Mouse (Mus musculus) embryo, embryonic 10.5 days (tissue): ENCODE results near the gene Gm38431.

Source experiments
- DNase-seq: peaks from one replicate; pipeline ENCODE4 v3.0.0-alpha.2; 2015; ENCODE audit warnings: low spot score

Gm38431 gene

GRCm38 (mm10) chr9:21041308-21041707 is 50.5 kb downstream of the Gm38431 start:
- no peak for DNase-seq

DNA sequence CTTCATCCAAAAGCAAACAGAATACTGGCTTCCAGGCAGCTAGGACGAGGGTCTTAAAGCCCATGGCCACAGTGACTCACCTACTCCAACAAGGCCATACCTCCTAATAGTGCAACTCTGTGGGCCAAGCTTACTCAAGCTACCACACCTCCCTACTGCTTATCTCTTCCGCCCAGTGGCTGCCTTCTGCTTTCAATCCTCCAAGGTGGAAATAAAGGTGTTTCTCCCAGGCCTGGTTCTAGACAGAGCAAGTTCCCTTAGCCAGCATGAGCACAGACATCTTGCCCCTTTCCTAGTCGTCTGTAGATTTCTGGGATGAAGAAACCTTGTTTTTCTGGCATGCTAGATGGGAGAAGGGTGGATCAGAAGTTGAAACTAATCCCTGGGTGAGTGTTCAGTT is 52.0 kb downstream of the Gm38431 start:
- no peak for DNase-seq

GRCm38 (mm10) chr9:21037481-21037891 is 54.3 kb downstream of the Gm38431 start:
- peak; percentile 38 for DNase-seq

- no peak for DNase-seq
Observed at GRCm38 (mm10) chr9:21036666-21037065, 55.1 kb downstream of the Gm38431 start.

- DNase-seq: no peak
Observed at GRCm38 (mm10) chr9:21036161-21036560, 55.6 kb downstream of the Gm38431 start.

DNA sequence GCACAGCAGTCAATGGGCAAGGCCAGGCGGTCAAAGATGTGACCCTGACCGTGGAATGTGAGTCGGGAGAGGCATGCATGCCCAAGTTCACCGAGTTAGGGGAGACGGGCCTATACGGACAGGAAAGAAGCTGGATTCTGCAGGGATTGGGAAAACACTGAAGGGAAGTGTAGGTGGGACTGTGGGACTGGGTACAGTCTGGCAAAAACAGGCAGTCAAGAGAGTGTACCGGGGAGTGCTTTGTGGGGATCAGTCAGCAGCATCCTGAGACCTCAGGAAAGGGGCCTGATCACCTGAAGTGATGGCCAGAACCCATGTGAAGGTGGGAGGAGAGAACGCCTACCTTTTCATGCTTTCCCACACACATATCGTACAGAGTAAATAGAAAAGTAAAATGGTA is 56.2 kb downstream of the Gm38431 start:
- no peak for DNase-seq

DNA sequence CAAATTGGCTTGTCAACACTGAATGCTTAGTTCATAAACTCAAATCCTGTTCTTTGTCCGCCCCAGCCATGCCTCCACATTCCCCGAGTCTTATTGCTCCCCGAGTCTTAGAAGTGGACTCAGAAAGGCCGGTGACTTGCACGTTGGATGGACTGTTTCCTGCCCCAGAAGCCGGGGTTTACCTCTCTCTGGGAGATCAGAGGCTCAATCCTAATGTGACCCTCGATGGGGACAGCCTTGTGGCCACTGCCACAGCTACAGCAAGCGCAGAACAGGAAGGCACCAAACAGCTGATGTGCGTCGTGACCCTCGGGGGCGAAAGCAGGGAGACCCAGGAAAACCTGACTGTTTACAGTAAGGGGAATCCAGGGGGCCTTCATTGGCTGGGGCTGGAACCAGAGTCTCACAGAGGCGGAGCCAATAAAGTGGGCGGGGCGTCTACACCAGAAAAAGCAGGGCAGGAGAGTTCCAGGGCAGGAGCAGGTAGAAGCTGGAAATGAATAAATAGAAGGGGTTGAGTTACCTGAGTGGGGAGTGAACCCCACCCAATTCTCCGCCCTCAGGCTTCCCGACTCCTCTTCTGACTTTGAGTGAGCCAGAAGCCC is 57.2 kb downstream of the Gm38431 start:
- DNase-seq: no peak

DNA sequence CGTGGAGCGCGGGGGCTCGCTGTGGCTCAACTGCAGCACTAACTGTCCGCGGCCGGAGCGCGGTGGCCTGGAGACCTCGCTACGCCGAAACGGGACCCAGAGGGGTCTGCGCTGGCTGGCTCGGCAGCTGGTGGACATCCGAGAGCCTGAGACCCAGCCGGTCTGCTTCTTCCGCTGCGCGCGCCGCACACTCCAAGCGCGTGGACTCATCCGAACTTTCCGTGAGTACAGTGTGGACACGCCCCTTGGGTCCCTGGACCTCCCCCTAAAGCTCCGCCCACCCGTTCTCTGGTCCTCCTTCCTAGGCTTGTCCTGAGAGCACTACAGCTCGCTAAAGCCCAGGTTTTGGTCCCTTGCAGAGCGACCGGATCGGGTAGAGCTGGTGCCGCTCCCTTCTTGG is 58.7 kb downstream of the Gm38431 start:
- peak; percentile 90 for DNase-seq

DNA sequence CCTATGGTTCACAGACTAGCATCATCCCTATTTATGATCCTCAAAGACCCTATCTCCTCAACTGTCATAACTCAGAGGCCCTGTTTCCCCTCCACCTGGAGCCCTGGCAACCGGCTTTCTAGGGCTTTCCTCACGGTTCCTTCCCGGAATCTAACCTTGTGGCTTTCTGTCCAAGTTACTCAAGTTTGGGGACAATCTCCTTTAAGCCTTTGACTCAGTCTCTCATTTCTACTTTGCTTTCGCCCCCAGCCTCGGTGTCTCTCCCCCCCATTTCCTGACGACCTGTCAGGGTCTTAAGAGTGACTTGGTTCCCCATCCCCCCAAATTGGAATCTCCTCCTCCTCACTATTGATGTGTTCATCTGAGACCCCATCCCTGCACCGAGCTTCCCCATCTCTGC is 59.3 kb downstream of the Gm38431 start:
- no peak for DNase-seq

- DNase-seq: no peak
Observed at GRCm38 (mm10) chr9:21031896-21032351, 59.9 kb downstream of the Gm38431 start, which contains the start of gene Icam5. Icam5 (plus strand) TSS chr9:21032073.

- DNase-seq: peak; percentile 72
Observed at GRCm38 (mm10) chr9:21031251-21031895, 60.4 kb downstream of the Gm38431 start.

- DNase-seq: peak; percentile 93
Observed at GRCm38 (mm10) chr9:21030781-21031250, 61.0 kb downstream of the Gm38431 start.

- DNase-seq: no peak
Observed at GRCm38 (mm10) chr9:21030055-21030600, 61.7 kb downstream of the Gm38431 start.

GRCm38 (mm10) chr9:21029291-21030054 is 62.3 kb downstream of the Gm38431 start, which contains the start of gene Icam4:
Icam4 (plus strand) TSS chr9:21029373.
- peak; percentile 89 for DNase-seq

- no peak for DNase-seq
Observed at GRCm38 (mm10) chr9:21028560-21029110, 63.2 kb downstream of the Gm38431 start.

DNA sequence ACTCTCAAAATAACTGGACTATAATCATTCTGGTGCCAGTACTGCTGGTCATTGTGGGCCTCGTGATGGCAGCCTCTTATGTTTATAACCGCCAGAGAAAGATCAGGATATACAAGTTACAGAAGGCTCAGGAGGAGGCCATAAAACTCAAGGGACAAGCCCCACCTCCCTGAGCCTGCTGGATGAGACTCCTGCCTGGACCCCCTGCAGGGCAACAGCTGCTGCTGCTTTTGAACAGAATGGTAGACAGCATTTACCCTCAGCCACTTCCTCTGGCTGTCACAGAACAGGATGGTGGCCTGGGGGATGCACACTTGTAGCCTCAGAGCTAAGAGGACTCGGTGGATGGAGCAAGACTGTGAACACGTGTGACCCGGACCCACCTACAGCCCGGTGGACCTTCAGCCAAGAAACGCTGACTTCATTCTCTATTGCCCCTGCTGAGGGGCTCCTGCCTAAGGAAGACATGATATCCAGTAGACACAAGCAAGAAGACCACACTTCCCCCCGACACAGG is 64.0 kb downstream of the Gm38431 start:
- no peak for DNase-seq

DNA sequence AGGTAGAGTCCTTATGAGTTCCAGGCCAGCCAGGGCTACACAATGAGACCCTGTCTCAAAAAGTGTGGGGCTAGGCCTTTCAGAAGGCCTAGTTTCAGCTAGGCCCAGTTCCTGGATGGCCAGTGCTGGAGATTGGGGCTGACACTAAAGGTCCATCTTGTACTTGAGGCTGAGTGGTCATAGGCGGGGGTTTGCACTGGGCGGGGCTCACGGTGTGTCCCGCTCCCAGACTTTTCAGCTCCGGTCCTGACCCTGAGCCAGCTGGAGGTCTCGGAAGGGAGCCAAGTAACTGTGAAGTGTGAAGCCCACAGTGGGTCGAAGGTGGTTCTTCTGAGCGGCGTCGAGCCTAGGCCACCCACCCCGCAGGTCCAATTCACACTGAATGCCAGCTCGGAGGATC is 64.9 kb downstream of the Gm38431 start:
- DNase-seq: no peak

DNA sequence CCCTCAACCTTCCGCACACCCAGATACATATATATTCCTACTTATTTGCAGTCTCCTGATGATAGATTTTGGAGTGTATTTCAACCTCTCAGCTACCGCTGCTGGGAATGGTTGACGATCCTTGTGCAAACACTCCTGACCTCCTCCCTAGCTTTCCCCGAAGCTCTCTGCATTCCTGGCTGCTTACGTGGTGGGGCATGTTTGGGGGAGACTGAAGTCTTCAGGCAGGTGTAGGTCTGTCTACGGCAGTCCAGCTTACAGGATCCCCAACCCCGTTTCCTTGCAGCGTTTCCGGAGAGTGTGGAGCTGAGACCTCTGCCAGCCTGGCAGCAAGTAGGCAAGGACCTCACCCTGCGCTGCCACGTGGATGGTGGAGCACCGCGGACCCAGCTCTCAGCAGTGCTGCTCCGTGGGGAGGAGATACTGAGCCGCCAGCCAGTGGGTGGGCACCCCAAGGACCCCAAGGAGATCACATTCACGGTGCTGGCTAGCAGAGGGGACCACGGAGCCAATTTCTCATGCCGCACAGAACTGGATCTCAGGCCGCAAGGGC is 66.5 kb downstream of the Gm38431 start:
- no peak for DNase-seq

DNA sequence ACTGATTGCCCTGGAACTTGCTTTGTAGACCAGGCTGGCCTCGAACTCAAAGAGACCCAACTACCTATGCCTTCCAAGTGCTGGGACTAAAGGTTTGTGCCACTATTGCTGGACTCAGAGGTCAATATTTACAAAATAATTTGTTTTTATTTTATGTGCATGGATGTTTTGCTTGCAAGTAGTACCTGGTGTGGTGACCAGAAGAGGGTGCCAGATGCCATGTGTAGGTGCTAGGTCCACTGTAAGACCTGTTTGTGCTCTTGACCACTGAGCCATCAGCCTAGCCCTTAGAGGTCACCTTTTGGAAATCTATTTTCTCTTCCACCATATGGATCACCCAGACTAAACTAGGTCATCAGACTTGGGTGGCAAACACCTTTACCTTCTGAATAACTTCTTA is 69.1 kb downstream of the Gm38431 start:
- no peak for DNase-seq

- no peak for DNase-seq
Observed at GRCm38 (mm10) chr9:21022288-21022687, 69.5 kb downstream of the Gm38431 start.

- no peak for DNase-seq
Observed at GRCm38 (mm10) chr9:21021363-21021762, 70.4 kb downstream of the Gm38431 start.

DNA sequence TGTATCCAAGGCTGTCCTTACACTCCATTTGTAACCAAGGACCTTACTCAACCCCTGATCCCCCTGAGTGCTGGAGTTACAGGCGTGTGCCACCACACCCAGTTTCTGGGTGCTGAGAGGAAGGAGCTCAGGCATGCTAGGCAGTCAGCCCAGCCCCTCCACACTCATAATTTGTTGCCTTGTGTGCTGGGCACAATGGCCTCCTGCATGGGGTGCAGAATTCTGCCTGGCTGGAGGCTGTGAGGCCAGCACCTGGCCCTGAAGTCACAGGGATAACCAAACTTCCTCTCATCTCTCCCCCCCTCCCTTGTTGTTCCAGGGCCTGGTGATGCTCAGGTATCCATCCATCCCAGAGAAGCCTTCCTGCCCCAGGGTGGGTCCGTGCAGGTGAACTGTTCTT is 73.2 kb downstream of the Gm38431 start:
- DNase-seq: no peak
